ENCODE assay signal across 12 mouse cellular contexts in the genomic region with DNA sequence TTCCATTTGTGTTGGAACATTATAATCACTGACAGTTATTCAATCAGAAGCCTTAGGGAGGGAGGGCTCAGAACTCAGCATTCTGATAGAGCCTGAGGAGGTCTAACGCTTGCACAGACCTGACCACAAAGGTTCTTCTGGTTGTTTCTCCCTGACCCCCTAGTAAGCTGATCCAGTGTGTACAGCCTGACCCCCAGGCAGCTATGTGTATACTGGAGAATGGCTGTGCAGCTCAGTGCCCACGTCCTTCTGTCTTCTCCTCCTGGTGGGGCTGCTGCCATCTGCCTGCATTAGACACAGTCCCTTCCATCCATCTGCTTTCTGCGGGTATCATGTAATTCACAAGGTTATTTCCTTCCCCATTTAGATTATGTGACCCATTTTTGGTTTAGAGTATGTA.
DNase-seq lines count a peak whose midpoint lies in the region; ATAC-seq lines count a peak whose summit lies in the region.
"Had no signal": no experiment of that assay in that cellular context is flagged by ENCODE, and none has a peak within 500 bp of the region (broad histone marks: within the 10 kb centered on the region; RNA-seq: fewer than 3 reads in every experiment).

No protein-coding gene starts in this region.

- DNase-seq in right cerebral cortex, adult 18-20 months = peak; percentile 50
- no peak for DNase-seq in right cerebral cortex, postnatal 4 days
- peak; percentile 82 for DNase-seq in layer of hippocampus, adult 9-11 months
- no peak for DNase-seq in kidney, postnatal 25 days
- no peak for DNase-seq in lung, postnatal 14 days
- no peak for DNase-seq in gastrocnemius, postnatal 25 days
- DNase-seq: B cell, adult 2 months; gastrocnemius, postnatal 36 days; heart, postnatal 14 days; lung, adult 18-20 months had no signal

- H3K4me2 ChIP-seq in forebrain, embryonic 16.5 days (ENCODE audit: low read length) = no peak overlapping the region
- no peak overlapping the region for H3K4me2 ChIP-seq in forebrain, embryonic 12.5 days

- H3K27ac ChIP-seq in forebrain, embryonic 16.5 days (ENCODE audit: low read length) = no peak overlapping the region
- H3K27ac ChIP-seq in forebrain, embryonic 12.5 days = no peak overlapping the region

- H3K4me3 ChIP-seq in forebrain, embryonic 16.5 days (replicated peaks; ENCODE audit: low read length) = no peak overlapping the region
- no peak overlapping the region for H3K4me3 ChIP-seq in forebrain, embryonic 12.5 days (replicated peaks)

- no peaks in the 10 kb centered on the region for H3K4me1 ChIP-seq in forebrain, embryonic 16.5 days (replicated peaks; ENCODE audit: control insufficient read depth, insufficient read depth, low read length)
- H3K4me1 ChIP-seq in forebrain, embryonic 12.5 days = no peaks in the 10 kb centered on the region

- no peaks in the 10 kb centered on the region for H3K27me3 ChIP-seq in forebrain, embryonic 16.5 days (replicated peaks; ENCODE audit: control insufficient read depth, insufficient read depth, low read length)
- no peaks in the 10 kb centered on the region for H3K27me3 ChIP-seq in forebrain, embryonic 12.5 days

- no peak overlapping the region for H3K9ac ChIP-seq in forebrain, embryonic 16.5 days (replicated peaks; ENCODE audit: low read depth, low read length)
- H3K9ac ChIP-seq in forebrain, embryonic 12.5 days = no peak overlapping the region

- WGBS in forebrain, embryonic 16.5 days = 71% methylated on average over 3 of the region's 3 CpGs
- WGBS in forebrain, embryonic 12.5 days = 91% methylated on average over 3 of the region's 3 CpGs

- ATAC-seq in forebrain, embryonic 16.5 days = peak; percentile 54
- ATAC-seq in forebrain, embryonic 12.5 days (ENCODE audit: low FRiP score) = no peak

- peaks cover 5% of the 10 kb centered on the region; the same call in 1 of the 2 replicates for H3K36me3 ChIP-seq in forebrain, embryonic 16.5 days (ENCODE audit: control insufficient read depth, insufficient read depth)
- peaks cover 38% of the 10 kb centered on the region for H3K36me3 ChIP-seq in forebrain, embryonic 12.5 days (replicated peaks)

- no peaks in the 10 kb centered on the region for H3K9me3 ChIP-seq in forebrain, embryonic 16.5 days (ENCODE audit: control insufficient read depth, low read length)
- no peaks in the 10 kb centered on the region for H3K9me3 ChIP-seq in forebrain, embryonic 12.5 days

Comparison
In these comparisons a context has a peak if more than half of its experiments do, and no peak if none do; other contexts are left out.
1. DNase-seq: peak in right cerebral cortex, adult 18-20 months (single experiment) and layer of hippocampus, adult 9-11 months (single experiment); none in right cerebral cortex, postnatal 4 days (single experiment), kidney, postnatal 25 days (0 of 2), lung, postnatal 14 days (single experiment) and gastrocnemius, postnatal 25 days (single experiment).